Mouse (Mus musculus) T-helper 17 cell (primary cell): ENCODE results near the gene Gab2.

Experiments used
- in situ Hi-C, 2 experiments: fragments of 300-600 bp; cut with MboI, MseI; formaldehyde crosslinking; loops; 1 replicate in 1 of 2; 2 replicates in 1 of 2; pipeline ENCODE4 v1.15.1; 2025; ENCODE audit warnings: high pct_unique_total_duplicates in 2 of 2

Gene Gab2

GRCm38 (mm10) chr7:97340907-97341849 lies 259.8 kb downstream of the Gab2 start:
- in situ Hi-C loops = no loop called here

- in situ Hi-C loops = no loop called here
Observed at GRCm38 (mm10) chr7:97342961-97343360, 261.6 kb downstream of the Gab2 start.

- in situ Hi-C loops = no loop called here
Observed at GRCm38 (mm10) chr7:97344655-97345054, 263.3 kb downstream of the Gab2 start.

GRCm38 (mm10) chr7:97345229-97345871 lies 264.0 kb downstream of the Gab2 start:
- in situ Hi-C loops = no loop called here

GRCm38 (mm10) chr7:97346111-97346821 lies 264.9 kb downstream of the Gab2 start:
- in situ Hi-C loops = no loop called here

DNA sequence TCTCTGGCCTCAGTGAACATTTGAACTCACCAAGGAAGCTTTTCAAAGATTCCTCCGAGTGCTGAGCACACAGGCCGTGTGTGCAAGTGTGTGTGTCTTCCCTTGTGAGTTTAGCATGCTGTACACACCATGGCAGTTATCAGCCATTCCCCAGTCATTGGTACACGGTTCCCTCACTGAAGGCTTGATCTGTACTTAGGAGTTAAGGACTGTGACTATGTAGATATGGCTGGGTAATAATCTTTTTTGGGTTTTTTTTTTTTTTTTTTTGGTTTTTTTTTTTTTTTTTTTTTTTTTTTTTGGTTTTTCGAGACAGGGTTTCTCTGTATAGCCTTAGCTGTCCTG lies 265.4 kb downstream of the Gab2 start:
- in situ Hi-C loops = no loop called here

GRCm38 (mm10) chr7:97347464-97347863 lies 266.1 kb downstream of the Gab2 start:
- in situ Hi-C loops = no loop called here

- in situ Hi-C loops = no loop called here
Observed at GRCm38 (mm10) chr7:97348318-97348717, 266.9 kb downstream of the Gab2 start.

DNA sequence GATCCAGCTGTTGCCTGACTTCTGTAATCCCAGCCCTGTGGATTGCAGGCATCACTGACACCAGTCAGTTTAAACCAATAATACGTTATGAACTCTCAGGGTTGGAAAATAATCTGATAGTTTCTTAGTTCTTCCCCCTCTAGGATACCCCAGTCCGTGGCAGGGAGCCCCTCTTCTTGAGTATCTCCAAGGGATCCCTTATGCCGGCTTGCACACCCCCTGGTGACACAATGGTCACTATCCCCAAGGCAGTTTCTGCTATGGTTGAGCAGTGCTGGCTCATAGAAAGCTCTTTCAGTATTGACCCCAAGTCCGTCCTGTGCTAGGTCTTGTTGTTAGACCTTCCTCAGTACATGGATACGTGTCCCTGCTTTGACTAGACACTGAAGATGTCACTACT lies 267.4 kb downstream of the Gab2 start:
- in situ Hi-C loops = no loop called here

- in situ Hi-C loops = no loop called here
Observed at GRCm38 (mm10) chr7:97349438-97349837, 268.1 kb downstream of the Gab2 start.

DNA sequence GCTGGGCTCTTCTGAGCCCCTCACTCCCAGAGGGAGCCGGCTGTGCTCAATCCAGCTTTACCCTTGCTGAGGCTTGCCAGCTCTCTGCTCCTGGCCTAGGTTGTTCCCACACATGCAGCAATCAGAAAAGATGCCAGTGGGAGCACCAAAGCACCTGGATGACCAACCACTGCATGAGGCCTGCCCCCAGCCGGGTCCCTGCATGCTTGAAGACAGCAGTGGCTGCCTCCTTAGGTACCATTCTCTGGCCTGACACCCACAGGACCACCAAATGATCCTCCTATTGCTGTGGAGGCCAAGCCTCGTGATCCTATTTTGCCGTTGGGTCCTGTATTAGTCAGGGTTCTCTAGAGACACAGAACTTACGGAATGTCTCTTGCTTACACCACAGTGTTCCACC lies 269.5 kb downstream of the Gab2 start:
- in situ Hi-C loops = no loop called here

DNA sequence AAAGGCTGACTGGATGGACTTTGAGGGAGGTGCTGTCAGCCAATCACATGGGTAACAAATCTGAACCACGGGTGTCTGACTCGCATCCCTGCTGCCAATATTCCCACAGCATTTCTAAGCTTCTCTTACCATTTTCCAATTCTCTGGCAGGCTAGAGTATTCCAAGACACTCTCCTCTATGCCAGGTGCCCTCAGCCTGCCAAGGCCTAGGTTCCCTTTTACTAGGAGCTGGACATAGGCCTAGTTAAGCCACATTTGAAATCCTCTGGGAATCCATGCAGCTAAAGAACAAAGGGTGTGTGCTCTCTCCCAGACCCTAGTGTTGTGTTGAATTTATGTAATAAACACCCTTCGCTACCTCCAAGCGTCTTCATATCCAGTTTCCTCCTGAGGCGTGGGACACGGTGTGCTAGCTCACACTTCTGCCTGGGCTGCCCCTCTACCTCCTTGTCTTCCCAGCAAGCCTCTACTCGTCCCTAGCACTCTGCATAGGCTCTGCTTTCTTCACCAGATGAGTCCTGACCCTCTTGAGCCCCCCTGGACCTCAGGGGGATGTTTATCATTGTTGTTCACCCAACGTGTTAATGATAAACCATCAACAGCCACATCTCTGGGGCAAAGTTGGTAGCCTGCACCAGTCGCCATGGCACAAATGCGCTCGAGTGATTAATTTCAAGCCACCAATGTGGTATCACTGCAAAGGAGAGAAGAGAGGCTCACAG lies 270.6 kb downstream of the Gab2 start:
- in situ Hi-C loops = no loop called here

DNA sequence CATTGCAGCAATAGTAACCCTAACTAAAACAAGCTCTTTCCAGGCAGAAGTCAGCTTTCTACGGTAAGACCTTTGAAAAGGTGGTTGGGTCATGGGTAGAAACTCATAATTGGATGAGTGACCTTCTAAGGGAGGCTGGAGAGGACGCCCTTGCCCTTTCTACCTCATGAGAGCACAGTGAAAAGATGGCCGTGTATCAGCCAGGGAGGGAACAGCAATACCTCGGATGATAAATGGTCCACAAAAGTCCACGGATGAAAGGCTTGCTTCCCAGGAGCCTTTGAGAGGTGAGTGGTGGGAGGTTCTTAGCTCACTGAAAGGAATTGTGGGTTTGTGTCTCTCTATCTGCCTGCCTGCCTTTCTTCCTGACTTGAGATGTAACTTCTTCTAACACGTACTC lies 272.0 kb downstream of the Gab2 start:
- in situ Hi-C loops = no loop called here

- in situ Hi-C loops = no loop called here
Observed at GRCm38 (mm10) chr7:97355068-97355841, 273.9 kb downstream of the Gab2 start.

DNA sequence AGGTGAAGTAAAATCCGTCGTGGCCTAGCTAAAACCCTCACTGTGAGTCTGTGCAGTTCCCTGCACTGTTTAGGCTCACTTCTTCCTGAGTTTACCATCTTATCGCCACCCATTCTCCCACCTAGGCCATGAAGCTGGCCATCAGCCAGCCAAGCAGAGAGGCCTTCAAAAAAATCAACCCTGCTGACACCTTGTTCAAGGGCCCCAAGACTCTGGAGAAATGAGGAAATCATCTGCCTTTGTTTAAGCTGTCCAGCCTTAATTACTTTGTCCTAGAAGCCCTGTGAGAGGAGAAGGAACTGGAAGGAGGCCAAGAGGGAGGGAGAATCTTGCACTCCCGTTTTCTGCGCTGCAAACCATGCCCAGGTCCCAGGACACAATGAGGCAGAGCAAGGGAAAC lies 274.9 kb downstream of the Gab2 start:
- in situ Hi-C loops = no loop called here

DNA sequence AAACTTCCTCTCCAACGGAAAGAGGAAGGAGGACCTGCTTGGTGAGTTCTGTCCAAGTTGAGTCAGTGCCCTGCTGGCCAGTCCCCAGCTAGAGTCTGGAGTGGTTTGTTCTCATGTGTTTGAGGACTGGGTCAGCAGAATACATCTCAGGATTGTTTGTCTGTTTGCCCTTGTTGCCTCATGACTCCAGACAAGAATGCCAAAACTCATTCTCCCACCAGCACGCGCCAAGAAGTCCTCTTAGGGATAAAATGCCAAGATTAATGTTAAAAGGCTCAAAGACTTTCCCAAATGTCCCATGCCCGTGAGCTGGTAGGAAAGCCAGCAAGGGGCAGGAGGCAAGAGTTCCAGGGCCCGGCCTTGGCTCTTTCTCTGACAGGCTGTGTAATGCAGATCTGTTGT lies 275.5 kb downstream of the Gab2 start:
- in situ Hi-C loops = no loop called here

- in situ Hi-C loops = no loop called here
Observed at GRCm38 (mm10) chr7:97357840-97358239, 276.5 kb downstream of the Gab2 start.

DNA sequence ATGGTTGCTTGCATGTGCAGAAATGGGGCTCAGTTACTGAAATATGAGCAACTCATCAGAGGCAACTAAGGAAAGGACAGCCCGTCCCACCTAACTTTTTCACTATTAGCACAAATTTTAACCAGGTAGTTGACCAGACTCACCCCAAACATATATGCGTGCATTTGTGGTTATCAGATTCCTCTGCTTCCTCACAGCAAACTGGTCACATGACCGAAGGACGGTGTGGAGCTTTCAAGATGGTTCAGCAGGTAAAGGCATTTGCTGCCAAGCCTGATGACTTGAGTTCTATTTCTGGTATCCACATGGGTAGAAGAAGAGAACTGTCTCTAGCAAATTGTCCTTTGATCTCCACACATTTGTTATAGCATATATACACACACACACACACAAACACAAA lies 277.0 kb downstream of the Gab2 start:
- in situ Hi-C loops = no loop called here
